Mouse (Mus musculus): ENCODE measurements around the gene Ap4e1. TPM values are rescaled to one million over a fixed set of nuclear protein-coding genes. Genes with fewer than 3 reads are reported as not detected.

The Ap4e1 gene
- total RNA-seq (2021) = 1 to 10 TPM; 7.4 to 9.6 TPM

DNA sequence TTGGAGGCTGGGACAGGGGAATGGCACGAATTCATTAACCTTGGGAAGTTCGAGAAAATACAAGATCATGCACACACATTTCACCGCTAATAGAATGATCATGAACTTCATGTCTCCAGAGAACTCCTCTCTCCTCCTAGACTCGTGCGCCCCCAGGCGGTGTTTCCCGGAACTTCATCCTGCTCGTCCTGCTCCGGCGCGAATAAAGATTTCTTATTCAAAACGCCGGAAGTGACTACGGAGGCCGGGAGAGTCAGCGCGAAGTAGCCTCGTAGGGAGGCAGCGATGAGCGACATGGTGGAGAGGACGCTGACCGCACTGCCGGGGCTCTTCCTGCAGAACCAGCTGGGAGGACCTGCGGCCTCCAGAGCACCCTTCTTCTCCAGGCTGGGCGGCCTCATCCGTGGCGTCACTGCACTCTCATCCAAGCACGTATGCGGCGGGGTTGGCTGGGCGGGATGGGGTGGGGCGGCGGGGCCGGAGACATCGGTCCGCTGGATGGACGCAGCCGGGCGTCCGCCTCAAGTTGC, at the start of gene Ap4e1:
Ap4e1 (plus strand) TSS at position 249 of the 530 bp plus-strand sequence.
- DNase-seq = peak; percentile 96 to 99
- intact Hi-C loops (cut with DNase I) = loop anchor here (5.0 kb wide), 1 partner anchor 416 kb away; no protein-coding TSS in a partner anchor

DNA sequence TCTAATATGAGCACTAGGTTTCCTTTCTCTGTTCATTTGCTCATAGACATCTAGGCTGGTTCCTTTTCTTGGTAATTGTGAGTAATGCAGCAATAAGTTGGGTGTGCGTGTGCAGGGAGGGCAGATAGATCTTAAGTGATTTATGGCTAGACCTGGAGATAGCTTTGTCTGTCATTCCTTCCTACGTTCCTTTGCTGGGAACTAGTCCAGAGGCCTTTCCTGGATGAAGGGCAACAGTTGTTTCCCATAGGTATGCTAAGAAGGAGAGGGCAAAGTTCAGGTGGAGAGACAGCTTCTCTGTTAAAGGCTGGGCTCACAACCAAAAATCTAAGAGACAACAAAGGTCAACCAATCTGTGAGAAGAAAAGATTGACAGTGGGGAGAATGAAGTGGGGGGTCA, 46.8 kb upstream of the Ap4e1 start:
- intact Hi-C loops (cut with DNase I) = no loop called here

GRCm38 (mm10) chr2:126977428-126977827, 31.1 kb upstream of the Ap4e1 start:
- intact Hi-C loops (cut with DNase I) = no loop called here
- no peak for DNase-seq

More for the DNA sequence above, 46.8 kb upstream of the Ap4e1 start:
- DNase-seq = no peak

GRCm38 (mm10) chr2:126983221-126983620, 25.3 kb upstream of the Ap4e1 start:
- no peak for DNase-seq
- intact Hi-C loops (cut with DNase I) = no loop called here

DNA sequence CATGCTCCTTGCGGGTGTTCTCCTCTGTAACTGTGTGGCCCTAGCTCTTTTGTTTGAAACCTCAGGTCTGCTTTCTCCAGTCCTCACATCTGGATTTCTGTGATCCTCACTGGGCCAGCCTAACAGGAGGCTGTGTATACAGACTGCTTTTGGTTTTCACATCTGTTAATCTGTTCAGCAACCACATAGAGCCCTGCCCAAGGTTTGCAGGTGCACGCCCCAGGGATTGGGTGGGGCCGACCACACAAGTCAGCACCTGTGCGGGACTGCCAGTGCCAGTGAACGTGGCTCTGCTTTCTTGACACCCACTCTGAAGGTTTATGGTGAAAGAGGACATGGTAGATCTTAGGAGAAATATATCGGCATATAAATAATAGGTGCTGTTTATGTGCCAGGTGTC, 18.6 kb upstream of the Ap4e1 start:
- intact Hi-C loops (cut with DNase I) = no loop called here
- no peak for DNase-seq

DNA sequence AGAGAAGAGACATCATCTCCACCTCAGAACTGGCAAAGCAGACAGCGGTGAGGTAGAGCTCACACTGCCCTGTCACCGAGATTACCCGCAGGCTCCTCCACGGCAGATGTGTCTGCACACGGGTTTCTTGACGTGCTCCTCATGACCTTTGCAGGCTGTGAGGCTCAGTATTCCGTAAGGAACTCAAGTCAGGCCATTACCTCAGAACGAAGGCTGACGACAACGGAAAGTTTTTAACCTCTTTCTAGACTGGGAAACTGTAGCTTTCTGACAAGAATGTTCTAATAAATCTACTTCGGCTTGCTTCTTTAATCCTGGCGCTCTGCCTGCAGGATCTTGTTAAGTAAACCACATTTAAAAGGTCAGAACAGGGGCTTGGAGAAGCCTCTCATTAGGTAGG, 15.8 kb upstream of the Ap4e1 start:
- DNase-seq = no peak
- intact Hi-C loops (cut with DNase I) = no loop called here

DNA sequence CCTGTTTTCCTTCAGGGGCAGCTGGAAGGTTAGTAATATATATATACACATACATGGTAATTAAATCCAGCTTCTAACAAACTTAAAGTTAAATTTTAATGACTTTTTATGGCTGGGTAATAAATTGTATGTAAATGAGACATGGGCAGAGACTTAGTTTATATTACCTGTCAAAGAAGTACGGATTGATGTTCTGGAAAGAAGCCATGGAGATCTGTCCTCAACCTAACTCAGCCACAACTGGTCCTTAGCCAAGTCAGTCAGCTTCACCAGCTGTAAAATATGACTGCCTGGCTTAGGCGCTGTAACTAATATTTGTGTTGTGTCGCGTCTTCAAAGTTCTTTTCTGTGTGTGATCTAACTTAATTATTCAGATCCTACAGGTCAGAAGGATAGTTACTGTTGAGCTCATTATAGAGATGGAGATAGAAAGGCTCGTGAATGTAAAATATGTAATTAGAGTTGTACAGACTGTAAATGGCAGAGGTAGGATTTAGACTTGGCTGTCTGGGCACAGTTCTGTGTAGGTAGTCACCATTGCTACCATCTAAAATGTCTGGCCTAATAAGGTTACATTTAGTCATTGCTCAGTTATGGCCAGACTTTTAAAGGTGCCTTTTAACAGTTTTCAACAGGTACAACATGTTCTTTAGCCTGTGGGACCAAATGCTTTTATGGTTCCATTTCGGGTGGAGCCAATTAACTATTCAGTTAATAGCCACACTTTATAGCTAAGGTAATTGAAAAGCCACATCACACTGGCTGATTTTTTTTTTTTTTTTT, 13.9 kb upstream of the Ap4e1 start:
- intact Hi-C loops (cut with DNase I) = loop anchor here (5.0 kb wide), 2 partner anchors 162 to 197 kb away; no protein-coding TSS in a partner anchor
- DNase-seq = no peak

DNA sequence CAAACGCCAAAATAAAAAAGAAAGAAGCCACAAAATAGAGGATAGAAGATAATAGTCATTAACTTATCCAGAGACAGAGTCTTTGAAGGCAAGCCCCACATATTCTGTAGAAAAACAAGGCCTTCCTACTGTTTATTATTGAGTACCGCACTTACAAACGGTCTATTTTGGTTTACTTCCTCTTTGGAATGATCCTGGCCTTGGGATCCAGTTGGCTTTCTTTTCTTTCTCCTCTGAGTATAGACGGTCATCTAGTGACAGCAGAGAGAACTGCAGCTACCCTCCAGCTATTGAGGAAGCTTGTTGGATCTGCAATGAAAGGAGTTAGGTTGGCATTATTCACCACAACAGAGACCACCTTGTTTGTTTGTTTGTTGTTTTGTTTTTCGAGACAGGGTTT, 11.8 kb upstream of the Ap4e1 start:
- peak; percentile 78 to 85 for DNase-seq

GRCm38 (mm10) chr2:126998219-126998618, 10.3 kb upstream of the Ap4e1 start:
- DNase-seq = no peak
- intact Hi-C loops (cut with DNase I) = loop anchor here (5.0 kb wide), 2 partner anchors 166 to 201 kb away; no protein-coding TSS in a partner anchor

More for the DNA sequence above, 11.8 kb upstream of the Ap4e1 start:
- intact Hi-C loops (cut with DNase I) = loop anchor here (1.0 to 5.0 kb wide), 3 partner anchors 63 to 199 kb away; partner anchors contain the start of gene Sppl2a

DNA sequence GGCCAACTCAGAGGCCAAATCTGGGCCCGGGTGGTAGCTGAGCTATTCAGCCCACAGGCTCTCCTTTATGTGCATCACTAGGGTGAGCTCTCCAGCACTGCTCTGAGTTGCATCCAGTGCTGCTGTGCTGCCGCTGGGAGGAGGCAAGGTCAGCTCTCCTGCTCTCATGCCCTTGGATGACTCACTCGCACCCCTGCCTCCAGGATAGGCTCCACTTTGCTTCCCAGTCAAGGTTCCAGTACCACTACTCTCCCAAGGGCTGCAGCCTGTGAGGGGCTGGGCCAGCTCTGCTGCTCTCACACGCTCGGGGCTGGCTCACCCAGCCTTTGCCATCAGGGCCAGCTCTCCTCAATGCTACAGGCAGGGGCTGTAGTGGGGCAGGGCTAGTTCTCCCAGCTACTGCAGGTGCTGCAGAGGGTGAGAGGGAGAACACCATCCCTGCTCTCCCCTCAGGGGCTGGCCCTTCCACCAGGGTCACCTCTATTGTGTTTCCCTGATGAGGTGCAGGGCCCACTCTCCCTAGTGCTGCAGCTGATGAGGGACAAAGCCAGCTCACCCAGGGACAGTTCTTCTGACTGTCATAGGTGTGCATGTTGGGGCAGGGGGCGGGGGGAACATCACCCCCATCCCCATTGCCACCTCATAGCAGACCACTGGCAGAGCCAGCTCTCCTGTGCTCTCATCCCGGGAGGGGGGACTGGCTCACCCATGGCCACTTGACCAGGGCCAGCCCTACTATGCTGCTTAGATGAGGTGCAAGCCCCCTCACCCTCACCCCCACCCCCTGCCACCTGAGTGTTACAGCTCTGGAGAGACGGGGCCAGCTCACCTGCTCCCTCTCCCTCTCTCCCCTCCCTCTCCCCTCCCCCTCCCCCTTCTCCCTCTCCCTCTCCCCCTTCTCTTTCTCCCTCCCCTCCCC, 7.9 kb upstream of the Ap4e1 start:
- intact Hi-C loops (cut with DNase I) = no loop called here
- DNase-seq = no peak

GRCm38 (mm10) chr2:127004046-127004445, 4.5 kb upstream of the Ap4e1 start:
- intact Hi-C loops (cut with DNase I) = no loop called here
- no peak for DNase-seq

DNA sequence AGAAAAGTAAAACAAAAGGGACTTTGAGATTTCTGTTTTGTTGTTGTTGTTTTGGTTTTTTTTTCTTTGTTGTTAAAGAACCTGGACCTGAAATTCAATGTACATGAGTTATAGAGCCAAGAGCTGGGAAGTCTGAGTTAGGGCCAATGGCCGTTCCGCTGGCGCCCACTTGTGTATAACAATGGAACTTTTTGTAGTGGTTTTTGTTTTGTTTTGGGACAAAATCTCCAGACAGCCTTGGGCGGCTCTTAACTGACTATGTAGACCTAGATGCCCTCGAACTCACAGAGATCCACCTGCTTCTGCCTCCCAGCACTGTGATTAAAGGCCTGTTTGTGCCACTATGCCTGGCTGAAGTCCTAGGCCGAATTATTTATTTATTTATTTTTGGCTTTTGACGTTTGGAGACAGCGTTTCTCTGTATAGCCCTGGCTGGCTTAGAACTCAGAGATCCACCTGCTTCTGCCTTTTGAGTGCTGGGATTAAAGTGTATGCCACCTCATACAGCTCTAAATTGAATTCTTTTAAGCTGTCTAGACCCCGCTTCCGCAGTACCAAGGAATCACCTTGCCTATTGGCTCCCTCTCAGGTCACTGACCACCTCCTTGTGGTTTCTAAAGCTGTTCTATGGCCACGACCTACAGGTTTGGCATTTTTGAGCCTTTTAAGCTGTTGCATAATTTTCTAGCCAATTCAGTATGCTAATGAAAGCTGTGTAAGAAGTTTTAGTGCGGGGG, 1.7 kb upstream of the Ap4e1 start:
- peak; percentile 71 to 81 for DNase-seq
- intact Hi-C loops (cut with DNase I) = loop anchor here (5.0 kb wide), 1 partner anchor 415 kb away; no protein-coding TSS in a partner anchor

GRCm38 (mm10) chr2:127007509-127007908, 1.0 kb upstream of the Ap4e1 start:
- intact Hi-C loops (cut with DNase I) = loop anchor here (5.0 kb wide), 1 partner anchor 415 kb away; no protein-coding TSS in a partner anchor

DNA sequence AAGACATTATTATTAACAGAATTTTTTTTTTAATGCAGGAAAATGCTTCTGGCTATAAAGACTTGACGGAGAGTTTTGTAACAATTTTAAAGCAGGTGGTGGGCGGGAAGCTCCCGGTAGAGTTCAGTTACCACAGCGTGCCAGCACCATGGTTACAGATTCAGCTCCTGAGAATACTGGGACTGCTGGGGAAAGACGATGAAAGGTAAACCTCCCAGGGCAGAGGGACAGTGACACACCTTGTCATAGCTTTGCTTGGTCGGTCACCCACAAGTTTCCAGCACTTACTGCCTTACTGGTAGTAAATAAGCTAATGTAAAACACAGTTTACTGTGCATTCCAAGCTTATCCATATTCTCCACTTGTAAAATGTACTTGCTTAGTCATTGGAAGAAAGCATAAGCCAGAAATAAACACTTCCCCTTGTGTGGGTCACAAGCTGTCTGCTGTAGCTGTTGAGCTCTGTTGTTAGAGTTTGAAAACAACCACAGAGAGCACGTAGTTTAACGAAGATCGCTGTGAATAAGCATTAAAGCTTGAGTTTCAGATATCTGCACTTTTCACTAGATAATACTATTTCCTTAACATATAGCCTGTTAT, 26.6 kb downstream of the Ap4e1 start:
- intact Hi-C loops (cut with DNase I) = no loop called here
- DNase-seq = no peak

More at GRCm38 (mm10) chr2:127007509-127007908, 1.0 kb upstream of the Ap4e1 start:
- DNase-seq = peak; percentile 31 to 34

DNA sequence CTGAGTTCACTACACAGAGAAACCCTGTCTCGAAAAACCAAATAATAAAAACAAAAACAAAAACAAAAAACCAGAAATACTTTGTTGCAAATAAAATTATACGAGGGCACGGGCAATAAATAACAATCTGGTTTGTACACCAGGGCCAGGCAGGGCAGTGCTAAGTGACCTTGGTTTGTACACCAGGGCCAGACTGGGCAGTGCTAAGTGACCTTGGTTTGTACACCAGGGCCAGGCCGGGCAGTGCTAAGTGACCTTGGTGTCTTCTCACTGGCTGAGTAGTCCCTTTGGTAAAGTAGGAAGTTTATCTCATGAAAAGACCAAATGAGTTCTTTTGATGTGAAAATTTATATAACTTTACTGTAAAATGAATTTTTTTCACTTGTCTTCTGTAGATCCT, 28.8 kb downstream of the Ap4e1 start:
- intact Hi-C loops (cut with DNase I) = no loop called here
- DNase-seq = no peak

DNA sequence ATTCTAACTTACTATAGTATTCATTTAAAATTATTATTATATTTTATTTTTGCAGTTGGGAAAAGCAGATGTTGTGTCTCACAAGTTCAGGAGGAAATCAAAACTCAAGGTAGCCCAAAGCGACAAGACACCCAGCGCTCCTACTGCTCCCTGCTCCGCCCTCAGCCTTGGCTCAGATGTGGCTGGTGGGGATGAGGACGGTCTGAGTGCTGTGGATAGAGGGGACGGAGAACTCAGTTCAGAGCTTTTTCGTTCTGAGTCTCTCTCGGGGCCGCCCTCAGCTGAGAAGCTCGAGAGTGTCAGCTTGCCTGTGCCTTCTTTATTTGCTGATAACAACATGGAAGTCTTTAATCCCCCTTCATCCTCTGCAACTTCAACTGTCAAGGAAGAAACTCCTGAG, 53.0 kb downstream of the Ap4e1 start:
- no peak for DNase-seq
- intact Hi-C loops (cut with DNase I) = no loop called here

DNA sequence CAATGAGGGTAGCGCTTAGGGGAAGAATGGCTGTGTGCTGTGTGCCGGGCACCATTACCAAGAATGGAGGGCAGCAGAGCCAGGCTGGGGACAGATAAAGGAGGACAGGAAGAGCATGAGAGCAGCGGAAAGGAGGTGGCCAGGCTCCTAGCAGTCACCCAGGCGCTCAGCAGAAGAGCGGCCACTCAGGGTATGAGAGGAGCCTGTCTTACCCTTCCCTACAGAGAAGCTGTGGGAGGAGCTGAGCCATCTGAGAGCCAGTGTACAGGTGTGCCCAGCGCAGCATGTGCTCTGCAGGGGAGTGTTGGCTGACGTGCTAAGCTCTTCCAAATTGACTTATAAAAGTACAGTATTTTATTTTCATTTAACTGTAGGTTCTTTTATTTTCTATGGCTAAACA, 60.3 kb downstream of the Ap4e1 start:
- no peak for DNase-seq
- intact Hi-C loops (cut with DNase I) = no loop called here

DNA sequence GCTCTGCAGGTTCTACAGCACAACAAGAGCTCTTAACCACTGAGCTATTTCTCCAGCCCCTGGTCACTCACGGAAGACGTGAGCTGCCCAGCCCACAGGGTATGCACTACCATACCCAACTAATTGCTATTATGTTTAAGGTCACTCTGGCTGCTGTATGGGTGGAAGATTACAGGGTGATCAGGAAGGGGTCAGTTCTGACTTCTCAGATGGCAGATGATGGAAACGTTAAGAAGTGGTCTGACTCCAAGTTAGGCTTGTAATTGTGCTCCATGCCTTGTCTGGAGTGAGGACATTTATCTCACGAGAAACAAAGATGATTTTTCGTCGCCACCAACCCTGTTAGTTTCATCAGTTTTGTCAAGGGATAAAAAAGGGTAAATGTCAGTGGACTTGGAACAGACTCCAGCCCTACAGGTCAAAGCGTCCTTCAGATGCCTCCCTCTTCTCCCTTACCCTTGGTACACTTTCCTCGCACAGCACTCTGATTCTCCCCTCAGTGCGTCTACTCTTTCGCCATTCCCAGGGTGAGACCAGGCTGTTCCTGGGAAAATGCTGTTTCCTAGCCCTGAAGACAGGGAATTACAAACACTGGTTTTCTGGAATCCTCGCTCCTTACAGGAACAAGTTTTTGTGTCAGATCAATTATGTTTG, 61.4 kb downstream of the Ap4e1 start:
- peak in 1 of 2 experiments; percentile 11 for DNase-seq
- intact Hi-C loops (cut with DNase I) = no loop called here

DNA sequence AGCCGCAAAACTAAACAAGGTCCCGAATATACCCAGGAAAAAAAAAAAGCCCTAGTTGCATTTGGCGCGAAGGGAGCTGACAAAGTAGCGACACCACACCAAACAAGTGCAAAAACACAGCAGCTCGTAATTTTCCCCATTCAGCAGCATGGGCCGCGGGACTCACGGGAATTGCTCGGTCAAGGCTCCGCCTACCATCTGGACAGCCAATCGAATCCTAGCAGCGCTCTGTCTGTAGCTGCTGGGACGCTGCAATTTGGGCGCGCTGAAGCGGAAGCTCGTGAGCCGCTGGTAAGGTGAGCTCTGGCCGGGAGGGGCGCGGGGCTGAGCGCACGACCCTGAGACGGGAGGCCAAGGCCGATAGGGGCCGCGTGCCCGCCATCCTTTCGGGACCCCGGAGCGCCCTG, 61.9 kb downstream of the Ap4e1 start, which contains the start of gene Blvra:
Blvra (plus strand) TSS at position 231 of the 407 bp plus-strand sequence.
- intact Hi-C loops (cut with DNase I) = no loop called here
- DNase-seq = peak; percentile 91 to 94
